Mouse (Mus musculus): ENCODE measurements around the gene Fnip1. TPM values are rescaled to one million over a fixed set of nuclear protein-coding genes. Genes with fewer than 3 reads are reported as not detected.

Gene Fnip1
- total RNA-seq, 2 experiments from 2014 or later: 31.0 to 31.2 TPM

DNA sequence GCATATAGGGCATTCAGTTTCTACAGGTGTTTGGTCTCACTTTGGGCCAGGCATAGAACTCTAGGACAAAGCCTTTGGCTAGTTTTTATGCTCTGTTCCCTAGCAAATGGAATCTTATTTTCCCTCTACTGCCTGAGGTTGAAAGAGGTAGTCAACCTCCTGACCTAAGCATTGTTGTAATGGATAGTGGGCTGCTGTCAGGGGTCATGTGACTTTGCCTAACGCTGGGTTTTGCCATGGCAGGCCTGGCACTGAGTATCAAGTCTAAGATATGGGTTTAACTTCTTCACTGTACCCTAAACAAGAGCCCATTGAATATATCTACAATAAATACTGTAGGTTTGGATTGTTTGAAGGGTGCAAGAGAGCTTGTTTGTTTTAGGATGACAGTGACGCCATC, 101.0 kb downstream of the Fnip1 start:
- no peak for DNase-seq (ENCODE audit: extremely low spot score in 1 of 2, low spot score in 1 of 2)

DNA sequence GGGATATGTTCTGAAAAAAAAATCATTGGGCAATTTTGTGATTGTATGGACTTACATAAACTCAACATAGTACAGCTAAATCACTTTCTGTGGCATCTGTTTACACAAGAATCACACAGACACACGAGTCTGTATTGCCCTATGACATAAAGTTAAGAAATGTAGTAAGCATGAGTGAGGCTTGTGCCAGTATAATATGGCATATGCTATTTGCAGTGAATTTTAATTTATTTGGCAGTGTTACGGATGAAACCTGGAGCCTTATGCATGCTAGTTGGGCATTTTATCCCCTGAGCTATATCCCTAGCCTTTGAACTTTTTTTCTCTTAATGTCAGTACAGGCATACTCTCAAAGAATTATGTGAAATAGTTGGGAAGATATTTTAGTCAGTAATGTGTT, 101.5 kb downstream of the Fnip1 start:
- DNase-seq (ENCODE audit: extremely low spot score in 1 of 2, low spot score in 1 of 2): no peak

DNA sequence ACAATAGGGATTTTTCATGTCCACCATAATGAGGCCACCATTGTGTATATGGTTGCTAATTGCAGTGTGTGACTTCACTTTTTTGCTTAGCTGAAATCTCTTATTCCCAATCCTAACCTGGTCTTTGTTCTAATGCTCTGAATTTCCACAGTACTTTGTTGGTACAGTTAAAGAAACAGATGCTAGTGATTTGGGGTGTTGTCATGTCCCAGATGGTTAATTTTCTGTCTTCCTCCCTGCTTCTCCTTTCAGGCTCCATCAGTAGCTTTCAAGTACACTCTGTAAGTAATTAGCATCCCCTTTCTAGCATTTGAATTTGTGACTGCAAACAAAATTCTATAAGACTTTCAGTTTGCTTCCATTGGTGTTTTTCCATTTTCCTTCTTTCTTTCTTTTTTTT, 102.3 kb downstream of the Fnip1 start:
- no peak for DNase-seq (ENCODE audit: extremely low spot score in 1 of 2, low spot score in 1 of 2)

DNA sequence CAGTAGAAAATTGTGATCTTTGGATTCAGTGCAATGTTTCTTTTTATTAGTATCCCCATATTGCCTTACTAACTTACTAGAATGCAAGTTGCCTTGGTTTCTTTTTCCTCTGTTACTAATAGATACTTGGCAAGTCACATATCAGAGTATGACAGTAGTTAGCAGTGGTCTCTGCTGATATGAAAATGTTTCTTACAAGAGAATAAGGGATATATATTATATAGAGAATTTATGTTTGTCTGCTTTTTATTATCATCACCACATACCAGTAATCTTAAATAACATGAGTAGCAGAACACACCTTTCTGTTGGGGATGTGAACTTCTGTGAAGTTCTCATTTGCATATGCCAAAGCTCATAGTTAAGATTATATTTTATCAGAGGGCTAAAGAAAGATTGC, 104.4 kb downstream of the Fnip1 start:
- no peak for DNase-seq (ENCODE audit: extremely low spot score in 1 of 2, low spot score in 1 of 2)

DNA sequence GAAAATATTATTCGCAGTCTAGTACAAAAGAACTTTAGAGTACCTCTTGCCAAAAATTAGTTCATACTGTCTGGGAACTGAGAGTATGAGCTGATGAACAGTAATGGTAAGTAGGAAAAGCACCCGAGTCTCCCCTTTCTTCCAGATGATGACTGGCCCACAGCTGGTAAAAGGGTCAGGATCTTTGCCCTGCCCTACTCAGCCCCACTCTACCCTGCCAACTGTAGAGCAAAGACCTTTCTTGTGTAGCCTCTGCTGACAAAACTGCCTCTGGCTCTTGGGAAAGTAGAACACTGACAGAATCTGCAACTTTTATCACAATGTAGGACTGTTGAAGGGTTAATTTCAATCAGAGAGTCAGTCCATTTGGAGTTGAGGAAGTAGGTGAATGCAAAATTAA, 117.0 kb downstream of the Fnip1 start:
- no peak for DNase-seq (ENCODE audit: extremely low spot score in 1 of 2, low spot score in 1 of 2)

DNA sequence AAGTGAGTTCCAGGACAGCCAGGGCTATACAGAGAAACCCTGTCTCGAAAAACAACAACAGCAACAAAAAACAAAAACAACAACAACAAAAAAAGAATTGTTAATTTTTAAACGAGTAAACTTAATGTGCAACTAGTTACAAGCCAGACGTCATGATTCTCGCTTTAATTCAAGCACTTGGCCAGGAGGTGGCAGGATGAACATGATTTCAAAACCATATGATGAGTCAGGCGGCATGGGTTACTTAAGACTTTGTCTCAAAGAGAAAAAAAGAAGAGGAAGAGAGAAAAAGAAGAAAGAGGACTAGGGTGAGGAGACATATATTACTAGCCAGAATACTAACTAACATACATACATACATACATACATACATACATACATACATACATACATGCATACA, 124.8 kb downstream of the Fnip1 start:
- peak in 1 of 2 experiments; percentile 10 for DNase-seq (ENCODE audit: extremely low spot score in 1 of 2, low spot score in 1 of 2)

Other genes with a start within 250 kb of the Fnip1 start
- not detected for gene Csf2, start 188.5 kb upstream of the Fnip1 start, total RNA-seq (2021)
- gene Il3, start 170.9 kb upstream of the Fnip1 start, total RNA-seq (2021): not detected
- 100 to 1,000 TPM; 183 to 192 TPM for gene Acsl6, start 134.4 kb upstream of the Fnip1 start, total RNA-seq (2021)
- not detected for gene Meikin, start 67.5 kb upstream of the Fnip1 start, total RNA-seq (2021)
- gene Rapgef6, start 84.6 kb downstream of the Fnip1 start, total RNA-seq (2021): 10 to 100 TPM; 37.9 to 38.7 TPM